Mouse (Mus musculus) thymus, postnatal 10 days (tissue): ENCODE results near the gene Sept9.
"Not testable (repeated sequence)": the region's sequence is repeated elsewhere in the genome, so short reads cannot be mapped to it uniquely, and the experiment has no call there.

Experiments used
- DNase-seq, 2 experiments: peaks; one replicate each; pipeline ENCODE4 v3.0.0; 2021; ENCODE audit warnings: low spot score in 2 of 2

Gene Sept9

DNA sequence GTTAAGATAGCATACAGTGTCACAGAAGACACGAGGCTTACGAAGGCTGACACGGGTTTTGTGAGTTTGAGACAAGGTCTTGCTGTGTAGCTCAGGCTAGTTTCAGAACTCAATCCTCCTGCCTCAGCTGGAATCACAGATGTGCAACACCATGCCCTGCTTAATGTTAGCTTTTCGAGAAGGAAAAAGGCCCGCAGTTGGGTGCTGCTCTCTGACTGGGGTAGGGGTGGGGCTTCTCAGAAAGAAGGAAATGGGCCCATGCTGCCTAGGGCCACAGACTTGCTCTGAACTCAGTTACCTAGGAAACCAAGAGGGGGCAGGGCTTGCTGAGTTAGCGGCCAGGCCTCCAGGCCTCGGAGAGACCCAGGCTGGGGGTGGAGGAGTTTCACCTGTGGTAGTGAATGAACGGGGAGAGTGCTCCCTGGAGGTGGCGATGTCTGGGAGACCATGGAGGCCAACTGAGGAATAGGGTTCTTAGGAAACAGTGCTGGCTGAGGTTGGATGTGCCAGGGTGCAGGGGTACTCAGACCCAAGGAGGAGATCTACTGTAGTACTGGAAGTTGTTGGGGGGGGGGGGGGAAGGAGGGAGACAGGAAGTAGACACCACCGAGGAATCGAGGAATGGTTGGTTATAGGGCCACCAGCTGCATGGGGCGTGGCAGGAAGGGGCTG, 126.1 kb downstream of the Sept9 start:
- peak; percentile 85 to 91 for DNase-seq

DNA sequence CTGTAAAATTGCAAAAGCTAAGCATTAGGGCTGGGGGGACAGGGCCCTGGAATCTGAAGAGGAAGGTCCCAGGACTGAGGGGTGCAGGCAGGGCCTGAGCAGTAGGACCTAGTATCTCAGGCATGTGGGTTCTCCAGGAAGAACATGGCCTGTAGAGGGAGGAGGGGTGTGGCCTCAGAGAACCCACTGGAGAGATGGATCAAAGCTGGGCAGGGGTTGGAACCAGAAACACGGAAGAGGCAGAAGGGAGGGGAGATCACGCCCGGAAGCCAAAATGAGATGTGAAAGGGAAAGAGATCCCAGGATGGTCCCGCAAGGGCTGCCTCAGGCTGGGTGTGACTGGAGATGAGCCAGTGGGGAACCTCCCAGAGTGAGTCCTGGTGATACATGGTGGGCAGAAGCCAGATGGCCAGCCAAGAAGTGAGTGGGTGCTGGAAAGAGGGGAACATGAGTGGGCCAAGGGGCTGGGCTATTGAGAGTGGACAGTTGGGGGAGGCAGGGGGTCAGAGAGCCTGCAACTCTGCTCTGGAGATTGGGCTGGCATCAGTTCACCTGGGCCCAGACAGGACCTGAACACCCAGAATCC, 126.8 kb downstream of the Sept9 start:
- peak in 1 of 2 experiments; percentile 53 for DNase-seq

DNA sequence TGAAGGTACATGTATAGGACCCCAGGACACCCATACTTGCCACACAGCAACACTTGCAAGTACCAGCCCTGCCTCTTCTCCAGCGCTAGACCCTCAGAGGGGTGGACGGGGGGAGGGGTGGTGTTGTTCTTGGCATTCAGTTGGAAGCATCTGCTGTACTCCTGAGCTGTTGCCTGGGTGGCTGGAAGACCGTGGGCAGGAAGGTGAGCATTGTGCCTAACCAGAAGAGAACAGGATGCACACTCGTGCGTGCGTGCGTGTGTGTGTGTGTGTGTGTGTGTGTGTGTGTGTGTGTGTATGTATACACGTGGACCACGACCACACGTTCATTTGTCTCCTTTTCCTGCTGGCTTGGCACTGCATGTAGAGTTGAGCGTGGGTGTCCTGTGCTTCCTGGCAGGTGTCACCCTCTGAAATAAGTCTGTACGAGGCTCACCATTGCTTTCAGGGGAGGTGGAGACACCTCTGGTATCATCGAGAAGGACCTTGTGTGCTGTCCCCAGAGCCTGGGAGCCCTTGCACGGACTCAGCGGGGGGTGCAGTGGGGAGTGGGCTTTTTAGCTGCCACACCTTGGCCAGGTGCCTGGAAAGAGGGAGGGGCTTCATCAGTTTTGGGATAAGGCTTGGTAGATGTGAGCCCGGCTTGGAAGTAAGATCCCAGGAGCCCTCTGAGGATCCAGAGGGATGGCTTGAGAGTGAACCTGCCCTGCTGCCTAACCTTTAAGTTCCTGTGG, 127.6 kb downstream of the Sept9 start:
- DNase-seq, result peak in 1 of 2 experiments; percentile 60

DNA sequence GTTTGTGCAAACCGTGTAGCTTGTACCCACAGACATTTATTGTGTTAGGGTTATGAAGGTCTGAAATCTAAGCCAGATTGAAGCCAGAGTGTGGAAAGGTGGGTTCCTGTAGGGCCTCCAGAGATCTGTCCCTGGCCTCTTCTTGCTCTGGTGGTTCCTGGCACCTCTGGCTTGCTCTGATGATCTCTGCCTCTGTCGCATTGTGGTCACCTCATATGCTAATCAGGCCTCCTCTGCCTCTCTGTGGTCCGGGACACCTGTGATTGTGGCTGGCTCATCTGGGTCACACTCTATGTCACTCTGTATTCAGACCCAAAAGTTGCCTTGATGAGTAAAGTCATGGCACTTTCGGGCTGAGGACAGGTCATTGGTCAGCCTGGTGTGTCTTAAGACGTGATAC, 128.2 kb downstream of the Sept9 start:
- no peak for DNase-seq

DNA sequence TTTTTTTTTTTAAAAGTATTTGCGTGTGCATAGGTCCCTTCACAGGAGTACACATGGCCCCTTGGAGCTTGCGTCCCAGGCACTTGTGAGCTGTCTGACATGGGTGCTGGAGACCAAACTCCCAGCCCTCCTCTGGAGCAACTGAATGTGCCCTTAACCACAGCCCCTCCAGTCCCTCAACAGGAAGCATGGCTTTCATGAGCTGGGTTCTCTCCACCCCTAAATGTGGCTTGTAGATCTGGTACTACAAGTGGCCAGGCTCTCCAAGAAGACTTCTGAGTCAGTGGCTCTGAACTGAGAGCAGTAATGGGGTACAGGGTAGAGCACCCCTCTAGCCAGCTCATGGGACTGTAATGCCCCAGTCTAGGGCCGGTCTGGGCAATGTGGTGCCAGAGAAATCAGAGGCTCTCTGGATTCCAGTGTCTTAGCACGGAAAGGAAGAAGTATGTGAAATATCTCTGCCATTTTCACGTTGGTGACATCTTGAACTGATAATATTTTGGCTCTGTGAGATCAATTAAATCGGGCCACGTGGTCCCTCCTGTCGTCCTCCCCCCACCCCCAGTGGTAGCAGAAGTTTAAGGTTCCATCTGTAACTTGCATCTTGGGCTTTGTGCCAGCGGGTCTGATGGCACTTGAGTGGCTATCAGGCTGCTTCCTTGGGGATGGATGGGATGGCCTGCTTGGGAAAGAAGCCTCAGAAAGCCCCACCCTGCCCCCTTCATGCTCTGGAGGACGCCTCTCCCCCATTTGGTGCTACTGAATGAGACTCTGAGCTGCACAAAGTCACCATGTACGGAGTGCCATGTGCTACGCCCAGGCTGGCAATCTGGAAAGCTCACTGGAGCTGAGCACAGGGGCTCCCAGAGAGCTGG, 130.9 kb downstream of the Sept9 start:
- no peak for DNase-seq

DNA sequence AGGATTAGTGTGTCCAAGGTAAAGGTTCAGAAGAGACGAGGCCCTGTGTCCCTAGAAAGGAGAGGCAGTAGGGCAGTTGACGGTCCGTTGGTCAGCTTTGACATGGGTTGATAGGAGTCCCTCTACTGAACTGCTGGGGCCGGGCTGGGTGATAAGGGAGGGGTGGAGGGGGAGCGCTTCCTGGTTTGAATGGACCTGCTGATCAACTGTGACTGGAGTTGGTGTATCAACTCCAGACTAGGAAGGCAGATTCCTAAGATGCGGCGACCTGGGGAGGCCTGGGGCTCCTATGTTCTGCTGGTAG, 131.4 kb downstream of the Sept9 start:
- no peak for DNase-seq

DNA sequence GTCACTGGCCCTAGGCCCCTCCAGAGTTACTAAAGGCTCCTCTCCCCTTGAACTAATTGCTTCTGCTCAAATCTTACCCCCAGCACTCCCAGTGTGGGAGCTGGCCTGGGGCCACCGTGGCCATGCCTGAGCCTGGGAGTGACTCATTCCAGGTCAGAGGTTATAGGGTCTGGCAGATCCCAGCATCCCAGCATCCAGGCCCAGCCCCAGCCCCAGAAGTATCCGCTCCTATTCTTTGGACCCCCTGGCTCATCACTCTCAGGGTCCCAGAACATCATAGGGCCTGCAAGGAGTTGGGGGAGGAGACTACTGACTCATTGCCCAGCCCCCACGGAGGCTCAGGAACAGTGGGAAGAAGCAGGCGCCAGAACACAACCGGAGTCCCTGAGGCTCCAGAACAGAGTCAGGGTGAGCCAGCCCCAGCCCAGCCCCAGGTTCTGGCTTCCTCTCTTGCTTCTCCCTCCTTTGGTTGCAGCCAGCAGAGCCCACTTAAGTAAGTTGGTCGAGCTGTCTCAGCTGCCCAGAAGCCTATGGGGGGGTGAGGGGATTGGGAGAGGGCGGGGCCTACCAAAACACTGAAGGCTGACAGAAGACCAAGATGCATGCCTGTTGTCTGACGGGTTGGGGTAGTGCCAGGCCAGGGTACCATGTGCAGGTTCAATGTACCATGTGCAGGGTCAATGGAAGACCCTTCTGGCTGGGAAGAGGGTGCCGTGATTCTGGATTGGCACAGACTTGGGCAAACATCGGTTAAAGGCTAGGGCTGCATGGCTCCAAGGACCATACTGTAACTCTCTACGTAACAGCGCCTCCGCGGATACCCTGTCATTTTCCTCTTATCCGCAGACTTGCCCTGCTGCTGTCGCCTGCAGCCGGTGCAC, 132.1 kb downstream of the Sept9 start:
- no peak for DNase-seq

DNA sequence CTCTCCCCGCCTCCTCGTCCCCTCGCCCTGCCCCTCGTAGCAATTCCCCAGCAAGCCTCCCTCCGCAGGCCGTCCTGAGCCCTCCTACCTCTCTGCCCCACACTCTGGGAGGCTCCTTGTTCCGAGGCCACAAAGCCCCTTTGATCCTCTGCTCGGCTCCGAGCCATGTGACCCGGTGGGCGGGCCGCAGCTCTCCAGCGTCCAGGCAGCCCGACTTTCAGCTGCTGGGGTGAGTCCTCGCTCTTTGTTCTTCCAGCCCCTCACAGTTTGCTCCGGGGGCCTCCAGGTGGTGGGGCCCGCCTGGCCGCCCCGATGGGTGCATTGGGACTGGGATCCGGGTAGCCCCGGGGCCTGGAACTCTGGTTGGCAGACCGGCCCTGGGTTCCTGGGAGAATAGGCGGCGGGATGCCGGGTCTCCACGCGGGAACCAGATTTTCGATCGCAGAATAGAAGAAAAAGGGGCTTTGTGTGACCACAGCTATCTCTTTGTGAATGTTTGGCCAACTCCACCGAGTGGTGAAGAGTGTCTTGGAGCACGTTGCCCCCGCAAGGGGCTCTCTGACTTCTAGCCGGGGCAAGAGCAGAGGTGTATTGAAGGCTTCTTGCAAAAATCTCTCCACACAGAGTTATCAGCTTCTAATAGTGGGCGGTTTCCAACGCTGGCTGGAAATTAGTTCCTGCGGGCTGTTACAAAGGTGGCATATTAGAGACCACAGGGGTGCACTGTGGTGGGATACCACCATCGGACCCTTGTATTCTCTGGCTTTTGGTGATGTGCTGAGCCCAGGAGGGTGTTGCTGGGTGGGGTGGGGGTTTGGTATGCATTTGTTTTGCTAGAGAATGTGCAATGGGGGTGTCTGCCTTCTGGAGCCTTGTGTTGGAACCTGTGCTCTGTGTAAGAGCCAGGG, 133.0 kb downstream of the Sept9 start:
- DNase-seq, result peak; percentile 70 to 73

DNA sequence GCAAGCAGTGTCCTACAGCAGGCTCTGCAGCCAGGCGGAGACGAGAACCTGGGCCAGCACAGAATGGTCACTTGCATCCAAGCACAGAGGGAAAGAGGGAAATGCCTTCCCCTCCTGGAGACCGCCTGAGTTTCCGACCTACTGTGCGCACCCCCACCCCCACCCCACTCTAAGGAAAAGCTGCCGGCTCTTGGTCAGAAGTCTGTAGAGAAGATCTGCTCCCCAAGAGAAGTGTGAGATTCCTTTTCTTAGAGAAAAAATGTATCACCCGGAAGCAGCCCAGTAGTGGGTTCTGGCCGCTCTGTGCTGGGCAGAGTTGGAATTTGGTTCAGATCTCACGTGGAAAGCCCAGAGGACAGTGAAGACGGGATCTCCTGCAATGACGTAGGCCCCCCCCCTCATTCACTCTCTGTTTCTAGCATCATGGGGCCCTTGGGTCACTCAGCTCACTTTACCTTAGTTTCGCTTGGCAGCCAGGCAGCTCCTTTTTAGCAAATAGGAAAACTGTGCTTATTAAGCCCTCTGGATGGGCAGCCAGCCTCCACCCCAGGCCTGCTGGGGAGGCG, 133.8 kb downstream of the Sept9 start:
- DNase-seq, result no peak

DNA sequence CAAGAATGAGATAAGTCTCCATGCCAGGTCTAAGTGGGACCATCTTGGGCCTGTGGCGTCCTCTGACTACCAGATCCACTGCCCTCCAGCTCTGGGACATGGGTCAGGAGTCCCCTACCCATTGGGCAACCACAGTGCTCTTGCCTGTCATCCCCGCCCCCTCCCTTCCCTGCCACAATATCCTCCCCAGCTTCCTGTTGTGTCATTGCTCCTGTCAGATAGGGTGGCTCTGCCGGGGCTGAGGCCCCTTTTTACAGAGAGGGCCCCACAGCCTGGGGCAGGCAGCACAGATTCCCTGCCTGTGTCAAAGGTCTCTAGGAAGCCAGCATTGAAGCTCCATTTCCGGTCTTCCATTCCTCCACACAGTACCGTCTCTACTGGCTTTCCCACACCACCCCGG, 134.6 kb downstream of the Sept9 start:
- peak; percentile 77 to 78 for DNase-seq

DNA sequence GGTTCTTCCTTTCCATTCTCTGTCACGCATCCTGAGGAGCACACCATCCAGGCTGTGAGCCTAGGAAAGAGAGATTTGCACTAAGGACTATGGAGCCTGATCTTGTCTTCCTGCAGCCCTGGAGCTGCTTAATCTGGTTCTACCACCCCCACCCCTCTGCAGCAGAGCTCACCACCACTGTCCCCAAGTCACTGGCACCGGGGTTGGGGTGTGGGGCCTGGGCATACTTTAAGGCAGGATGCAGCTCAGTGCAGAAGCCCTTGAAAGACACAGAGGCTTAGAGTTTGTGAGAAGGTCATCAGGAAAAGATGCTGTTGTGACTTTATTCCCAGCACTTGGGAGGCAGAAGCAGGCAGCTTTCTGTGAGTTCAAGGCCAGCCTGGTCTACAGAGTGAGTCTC, 135.7 kb downstream of the Sept9 start:
- no peak for DNase-seq

DNA sequence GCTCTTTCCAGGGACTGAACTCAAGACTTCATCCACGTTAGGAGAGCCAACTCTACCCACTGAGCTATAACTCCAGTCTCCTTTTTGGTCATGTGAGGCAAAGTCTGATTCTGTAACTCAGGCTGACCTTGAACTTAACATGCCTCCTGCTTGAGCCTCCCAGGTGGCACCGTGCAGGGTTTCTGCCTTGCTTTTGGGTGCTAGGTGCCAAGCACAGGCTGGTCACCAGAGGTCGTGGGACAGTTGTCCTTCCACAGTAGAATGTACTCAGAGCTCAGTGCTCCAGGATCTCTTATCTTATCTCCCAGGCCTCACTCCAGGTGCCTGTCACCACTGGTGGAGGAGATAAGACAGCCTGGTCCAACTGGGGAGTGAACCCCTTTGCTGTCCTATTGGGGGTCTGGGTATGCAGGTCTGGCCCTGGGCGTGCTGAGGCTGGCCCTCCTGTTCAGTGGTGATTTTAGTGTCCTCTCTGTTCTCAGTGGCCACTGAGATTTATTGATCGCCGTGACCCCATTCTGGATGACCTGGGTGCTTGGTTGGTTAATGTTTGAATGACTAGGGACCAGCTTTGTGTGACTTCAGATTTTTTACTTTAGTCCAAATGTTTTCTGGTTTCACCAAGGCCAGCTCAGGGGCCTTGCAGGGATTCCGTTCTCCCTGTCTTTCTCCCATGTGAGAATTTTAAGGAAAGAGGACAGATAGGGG, 136.8 kb downstream of the Sept9 start:
- DNase-seq, result no peak

DNA sequence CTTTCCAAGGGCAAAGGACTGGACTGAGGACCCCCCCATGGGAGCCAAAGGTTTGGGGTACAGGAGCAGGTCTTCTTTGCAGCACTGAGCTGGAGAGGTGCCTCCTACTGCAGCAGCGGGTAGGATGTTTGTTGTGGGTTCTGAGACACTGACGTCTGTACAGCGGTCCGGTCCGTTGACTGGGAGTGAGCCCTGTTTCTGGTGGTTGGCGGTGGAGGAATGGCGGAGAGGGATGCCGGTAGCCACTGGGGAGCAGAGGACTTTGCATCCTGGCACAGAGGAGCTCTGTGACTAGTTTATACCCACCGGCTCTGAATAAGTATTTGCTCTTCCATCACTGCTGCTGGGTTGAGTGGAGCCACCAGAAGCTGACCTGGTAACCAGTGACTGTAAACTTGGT, 138.3 kb downstream of the Sept9 start:
- DNase-seq, result no peak

DNA sequence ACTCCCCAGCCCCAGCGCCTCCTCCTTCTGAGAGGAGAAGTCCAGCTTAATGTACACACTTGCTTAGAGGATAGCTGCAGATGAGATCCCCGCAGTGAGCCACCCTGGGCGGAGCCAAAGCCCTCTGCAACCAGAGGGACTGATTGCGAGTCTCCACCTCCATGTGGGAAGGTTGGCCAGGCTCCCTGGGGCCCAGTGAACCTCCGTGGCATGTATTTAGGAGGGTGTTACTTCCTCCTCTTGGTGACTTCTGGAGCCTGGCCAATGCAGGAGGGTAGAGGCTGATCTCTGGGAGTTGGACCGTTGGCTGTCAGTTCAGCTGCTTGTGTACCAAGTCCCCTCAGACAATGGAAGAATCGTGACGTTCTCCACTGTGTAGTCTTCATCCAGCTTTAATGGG, 139.0 kb downstream of the Sept9 start:
- no peak for DNase-seq

DNA sequence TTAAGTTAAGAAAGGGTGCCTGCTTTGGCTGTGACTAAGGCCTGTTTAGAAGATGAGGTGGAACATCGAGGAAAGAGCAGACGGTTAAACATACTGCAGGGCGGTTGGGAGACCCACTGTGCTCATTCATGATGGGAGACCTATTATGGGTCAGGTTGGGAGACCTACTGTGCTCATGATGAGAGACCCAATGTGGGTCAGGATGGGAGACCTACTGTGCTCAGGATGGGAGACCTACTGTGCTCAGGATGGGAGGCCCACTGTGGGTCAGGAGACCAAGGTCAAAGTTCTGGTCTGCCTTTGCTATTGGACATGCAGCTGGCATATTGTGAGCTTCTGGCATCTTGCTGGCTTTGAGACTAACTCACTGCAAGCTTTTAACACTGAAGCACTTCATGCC, 139.6 kb downstream of the Sept9 start:
- no peak for DNase-seq

DNA sequence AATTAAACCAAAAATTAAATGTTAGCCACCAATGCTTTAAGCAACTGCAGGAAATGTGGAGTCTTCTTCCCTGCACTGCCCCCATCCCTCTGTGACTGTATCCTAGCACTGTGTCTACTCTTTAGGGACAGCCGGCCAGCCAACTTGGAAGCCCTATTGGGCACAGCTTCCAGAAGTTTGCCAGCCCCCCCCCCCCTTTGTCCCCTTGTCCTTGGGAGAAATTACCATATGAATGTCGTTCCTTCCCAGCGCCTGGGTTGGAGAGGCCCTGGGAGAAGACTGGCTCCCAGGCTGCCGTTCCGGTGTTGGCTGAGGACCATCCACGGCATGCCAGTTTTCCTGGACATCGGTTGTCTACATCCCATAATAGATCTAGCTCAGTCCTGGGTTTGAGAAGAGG, 141.8 kb downstream of the Sept9 start:
- DNase-seq, result no peak

DNA sequence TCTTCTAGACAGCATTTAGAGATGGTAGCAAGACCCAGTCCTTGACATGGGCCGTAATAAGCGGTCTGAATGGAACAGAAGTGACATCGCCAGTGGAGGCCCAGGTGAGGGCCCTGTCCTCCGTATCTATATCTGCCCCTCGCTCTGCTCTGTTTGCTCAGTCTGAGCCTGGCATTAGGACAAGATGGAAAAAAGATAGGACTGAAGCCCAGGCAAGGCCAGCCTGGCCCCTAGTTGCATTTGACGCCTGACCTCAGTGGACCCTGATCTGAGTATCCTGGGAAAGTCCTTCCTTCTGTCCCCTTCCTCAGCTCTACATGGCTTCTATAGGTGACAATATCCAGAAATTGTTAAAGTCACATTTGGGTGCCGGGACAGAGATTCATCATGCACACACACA, 142.6 kb downstream of the Sept9 start:
- no peak for DNase-seq

DNA sequence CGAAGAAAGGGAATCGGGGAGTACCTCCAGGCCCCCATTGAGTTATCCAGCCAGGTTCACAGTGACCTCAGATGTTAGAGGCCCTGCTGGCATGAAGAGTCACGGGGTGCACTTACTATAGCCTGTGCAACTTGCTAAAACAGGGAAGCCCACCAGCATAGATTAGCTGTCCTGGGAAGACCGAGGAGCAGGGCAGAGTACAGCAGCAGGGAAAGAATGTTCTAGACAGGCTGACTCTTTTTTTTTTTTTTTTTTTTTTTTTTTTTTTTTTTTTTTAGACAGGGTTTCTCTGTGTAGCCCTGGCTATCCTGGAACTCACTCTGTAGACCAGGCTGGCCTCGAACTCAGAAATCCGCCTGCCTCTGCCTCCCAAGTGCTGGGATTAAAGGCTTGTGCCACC, 143.0 kb downstream of the Sept9 start:
- not testable (repeated sequence) for DNase-seq

DNA sequence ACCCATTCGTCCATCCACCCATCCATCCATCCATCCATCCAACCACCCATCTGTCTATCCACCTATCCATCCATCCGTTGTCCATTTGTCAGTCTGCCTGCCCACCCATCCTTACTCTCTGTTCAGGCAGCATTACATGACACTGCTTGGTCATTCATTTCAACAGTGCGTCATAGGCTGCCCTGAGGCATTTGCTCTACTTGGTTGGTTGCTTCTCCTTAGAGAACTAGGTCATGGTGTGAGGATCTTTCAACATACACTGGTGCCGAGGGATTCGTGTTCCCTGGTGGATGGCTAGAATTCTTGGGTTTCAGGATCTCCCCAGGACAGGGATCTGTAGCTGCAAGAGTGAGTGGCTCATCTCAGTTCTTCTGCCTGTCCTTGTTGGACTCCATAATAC, 144.3 kb downstream of the Sept9 start:
- no peak for DNase-seq
